Comparison of ENCODE assay signal across 8 mouse cellular contexts in genomic region chr4:32951035-32951940, GRCm38 (mm10). TPM values are rescaled to one million over a fixed set of nuclear protein-coding genes. Genes with fewer than 3 reads are reported as not detected.
DNase-seq lines count a peak whose midpoint lies in the region; ATAC-seq and TF ChIP-seq lines count a peak whose summit lies in the region.

No protein-coding gene starts in this region.

- TF ChIP-seq POLR2A in lung, adult 2 months (IDR thresholded peaks at IDR 0.05; ENCODE audit: borderline replicate concordance, extremely low read depth, low read depth, low read length): no peak

- H3K27me3 ChIP-seq in hindbrain, postnatal 0 days (ENCODE audit: insufficient read depth, low read length): no peaks in the 10 kb centered on the region

- no peaks in the 10 kb centered on the region for H3K4me1 ChIP-seq in hindbrain, postnatal 0 days (ENCODE audit: insufficient read depth, low read length)
- peaks cover 2% of the 10 kb centered on the region for H3K4me1 ChIP-seq in lung, adult 2 months (ENCODE audit: control insufficient read depth, insufficient read depth, low read length)

- 6% methylated on average over 34 of the region's 34 CpGs for WGBS in hindbrain, postnatal 0 days
- 4% methylated on average over 34 of the region's 34 CpGs for WGBS in lung, adult 2 months

- H3K9ac ChIP-seq in hindbrain, postnatal 0 days (replicated peaks; ENCODE audit: low read length): peak overlapping the region; percentile 58

- no peak overlapping the region for H3K27ac ChIP-seq in hindbrain, postnatal 0 days

- peak; percentile 9 to 16 for DNase-seq in cerebellum, adult 18-20 months
- peak; percentile 37 for DNase-seq in thymus, postnatal 4 days
- no peak for DNase-seq in thymus, adult 18-20 months
- peak; percentile 54 for DNase-seq in hindbrain, postnatal 0 days (ENCODE audit: low spot score)
- DNase-seq in neural tube, embryonic 10.5 days (ENCODE audit: extremely low spot score, low spot score): peak; percentile 38
- no peak for DNase-seq in adrenal gland, postnatal 4 days (ENCODE audit: low spot score in 2 of 2)
- no peak for DNase-seq in lung, adult 2 months

- H3K36me3 ChIP-seq in hindbrain, postnatal 0 days (ENCODE audit: insufficient read depth, low read length): no peaks in the 10 kb centered on the region

- no peak for ATAC-seq in cerebellum, adult (ENCODE audit: insufficient number of reproducible peaks, low FRiP score, low TSS enrichment)
- peak; percentile 69 for ATAC-seq in hindbrain, postnatal 0 days

- no peaks in the 10 kb centered on the region for H3K9me3 ChIP-seq in hindbrain, postnatal 0 days (ENCODE audit: low read length)

- peak overlapping the region; percentile 95 for H3K4me2 ChIP-seq in hindbrain, postnatal 0 days (ENCODE audit: low read depth, low read length)

- peak overlapping the region; percentile 74 for H3K4me3 ChIP-seq in hindbrain, postnatal 0 days (ENCODE audit: low read length)
- H3K4me3 ChIP-seq in lung, adult 2 months (replicated peaks; ENCODE audit: extremely low read depth, low read depth, low read length): no peak overlapping the region

- TF ChIP-seq CTCF in hindbrain, postnatal 0 days (IDR thresholded peaks at IDR 0.05; ENCODE audit: low read depth): no peak
- no peak for TF ChIP-seq CTCF in lung, adult 2 months (IDR thresholded peaks at IDR 0.05; ENCODE audit: insufficient read depth, low read length)

RNA-seq across cellular contexts. Expression of gene Ankrd6, which starts 0.6 kb away (rescaled TPM):
- total RNA-seq in hindbrain, postnatal 0 days (2014; rRNA removed): 26.5 and 32.3 TPM in 2 replicates
- polyA plus RNA-seq in hindbrain, postnatal 0 days (2015; fragmentation: Nextera tagmentation; extraction: Ambion mirVana): 17.3 and 18.3 TPM in 2 replicates
- total RNA-seq in adrenal gland, postnatal 4 days (2021): 1 to 10 TPM; 7.6 to 10.0 TPM
- polyA plus RNA-seq in lung, adult 2 months (2012; rRNA removed): 0.34 and 0.72 TPM in 2 replicates

RNA-seq across cellular contexts. Expression of gene Rragd, which starts 31.5 kb away (rescaled TPM):
- total RNA-seq in hindbrain, postnatal 0 days (2014; rRNA removed): 37.1 and 37.5 TPM in 2 replicates
- polyA plus RNA-seq in hindbrain, postnatal 0 days (2015; fragmentation: Nextera tagmentation; extraction: Ambion mirVana): 26.1 and 29.3 TPM in 2 replicates
- 10 to 100 TPM in 1 of 2 experiments, 1 to 10 TPM in 1; 9.0 to 10.7 TPM for total RNA-seq in adrenal gland, postnatal 4 days (2021)
- polyA plus RNA-seq in lung, adult 2 months (2012; rRNA removed): 1.8 and 3.4 TPM in 2 replicates

Comparison
In these comparisons a context has a peak if more than half of its experiments do, and no peak if none do; other contexts are left out.
1. DNase-seq: peak in cerebellum, adult 18-20 months (2 of 2), thymus, postnatal 4 days (single experiment), hindbrain, postnatal 0 days (single experiment) and neural tube, embryonic 10.5 days (single experiment); none in thymus, adult 18-20 months (0 of 2), adrenal gland, postnatal 4 days (0 of 2) and lung, adult 2 months (single experiment).